Mouse (Mus musculus) forebrain, embryonic 12.5 days (tissue): ENCODE data around the gene Ankrd63. TPM values are rescaled to one million over a fixed set of nuclear protein-coding genes. Genes with fewer than 3 reads are reported as not detected.
"Not testable (repeated sequence)": the region's sequence is repeated elsewhere in the genome, so short reads cannot be mapped to it uniquely, and the experiment has no call there.

Experiments
- ATAC-seq: fragments of 200-750 bp; cut with Nextera tagmentation; 2 replicates; pipeline ENCODE4 v1.8.0; 2017; ENCODE audit warnings: moderate TSS enrichment; ENCODE audit not compliant: low FRiP score
- H3K27ac ChIP-seq: fragments of 300-500 bp; sonication (generic); 2 replicates; pipeline ENCODE4 v1.5.1; 2016; ENCODE audit warnings: mild to moderate bottlenecking
- H3K27me3 ChIP-seq: fragments of 300-500 bp; sonication (generic); 2 replicates; pipeline ENCODE4 v1.6.1; 2016; ENCODE audit warnings: mild to moderate bottlenecking
- H3K36me3 ChIP-seq: fragments of 300-500 bp; sonication (generic); replicated peaks from 2 replicates; pipeline ENCODE4 v1.6.1; 2016; ENCODE audit warnings: mild to moderate bottlenecking
- H3K4me1 ChIP-seq: fragments of 300-500 bp; sonication (generic); 2 replicates; pipeline ENCODE4 v1.6.1; 2016
- H3K4me2 ChIP-seq: fragments of 300-500 bp; sonication (generic); 2 replicates; pipeline ENCODE4 v1.6.1; 2016; ENCODE audit warnings: mild to moderate bottlenecking, moderate library complexity
- H3K4me3 ChIP-seq: fragments of 300-500 bp; sonication (generic); replicated peaks from 2 replicates; pipeline ENCODE4 v1.5.1; 2016; ENCODE audit warnings: mild to moderate bottlenecking
- H3K9ac ChIP-seq: fragments of 300-500 bp; sonication (generic); 2 replicates; pipeline ENCODE4 v1.6.1; 2016; ENCODE audit warnings: mild to moderate bottlenecking
- H3K9me3 ChIP-seq: fragments of 300-500 bp; sonication (generic); 2 replicates; pipeline ENCODE4 v1.6.1; 2016
- WGBS: fragments of 180-500 bp; shearing (Covaris S2); methylation state at CpG from one replicate; pipeline ENCODE4 v1.1.7; 2016; 5-methylcytosine and 5-hydroxymethylcytosine counted together
- polyA plus RNA-seq: library from polyadenylated mRNA; unstranded; fragments of >200 nt; fragmentation: Nextera tagmentation; extraction: Ambion mirVana; gene quantifications from 2 replicates; pipeline ENCODE4 v1.2.1, GENCODE M21; 2016

The Ankrd63 gene
- polyA plus RNA-seq, 1 experiment from 2014 or later: 0.04 TPM

GRCm38 (mm10) chr2:118662902-118663803 lies 40.6 kb downstream of the Ankrd63 start, which contains the start of gene Pak6:
Pak6 (plus strand) TSS chr2:118663303.
- H3K27ac ChIP-seq: peak within 1 kb of the TSS; percentile 19; the same call in 1 of the 2 replicates
- peaks cover 39% of the 10 kb centered on the region for H3K27me3 ChIP-seq
- 1% methylated on average over 37 of the region's 37 CpGs for WGBS
- no peaks in the 10 kb centered on the region for H3K36me3 ChIP-seq
- H3K9me3 ChIP-seq: no peaks in the 10 kb centered on the region
- H3K4me3 ChIP-seq: peak within 1 kb of the TSS; percentile 51
- peak within 1 kb of the TSS; percentile 87 for H3K4me2 ChIP-seq
- H3K4me1 ChIP-seq: peaks cover 24% of the 10 kb centered on the region
- ATAC-seq: peak; percentile 54
- H3K9ac ChIP-seq: peak within 1 kb of the TSS; percentile 59

- Histone ChIP-seq H3K27ac (no peak overlapping the region), H3K36me3 (no peaks in the 10 kb centered on the region), H3K4me1 (peaks cover 26% of the 10 kb centered on the region), H3K4me2 (no peak overlapping the region), H3K27me3 (peaks cover 31% of the 10 kb centered on the region), H3K9me3 (no peaks in the 10 kb centered on the region), H3K4me3 (no peak overlapping the region), H3K9ac (no peak overlapping the region)
- 80% methylated on average over 9 of the region's 9 CpGs for WGBS
- ATAC-seq: no peak
These were observed 41.9 kb downstream of the Ankrd63 start for GRCm38 (mm10) chr2:118661891-118662290.

GRCm38 (mm10) chr2:118659998-118660452 lies 43.7 kb downstream of the Ankrd63 start:
- H3K4me2 ChIP-seq: peak overlapping the region; percentile 57
- H3K4me3 ChIP-seq: peak overlapping the region; percentile 33
- H3K9ac ChIP-seq: peak overlapping the region; percentile 47; the same call in 1 of the 2 replicates
- peak; percentile 86 for ATAC-seq
- H3K36me3 ChIP-seq: no peaks in the 10 kb centered on the region
- H3K9me3 ChIP-seq: no peaks in the 10 kb centered on the region
- peaks cover 32% of the 10 kb centered on the region for H3K4me1 ChIP-seq
- WGBS: under 1% methylated on average over 4 of the region's 4 CpGs
- peaks cover 27% of the 10 kb centered on the region for H3K27me3 ChIP-seq
- H3K27ac ChIP-seq: peak overlapping the region; percentile 61

GRCm38 (mm10) chr2:118659493-118659892 lies 44.3 kb downstream of the Ankrd63 start:
- peak overlapping the region; percentile 57 for H3K4me2 ChIP-seq
- peaks cover 24% of the 10 kb centered on the region for H3K27me3 ChIP-seq
- peaks cover 32% of the 10 kb centered on the region for H3K4me1 ChIP-seq
- H3K27ac ChIP-seq: no peak overlapping the region
- no peaks in the 10 kb centered on the region for H3K9me3 ChIP-seq
- H3K9ac ChIP-seq: peak overlapping the region; percentile 47; the same call in 1 of the 2 replicates
- H3K4me3 ChIP-seq: no peak overlapping the region; the same call in 1 of the 2 replicates
- no peak for ATAC-seq
- no peaks in the 10 kb centered on the region for H3K36me3 ChIP-seq
- 90% methylated on average over 12 of the region's 12 CpGs for WGBS

- H3K27me3 ChIP-seq: peaks cover 20% of the 10 kb centered on the region
- WGBS: 71% methylated on average over 1 of the region's 1 CpGs
- H3K4me1 ChIP-seq: peaks cover 32% of the 10 kb centered on the region
- no peak overlapping the region for H3K27ac ChIP-seq
- no peaks in the 10 kb centered on the region for H3K36me3 ChIP-seq
- H3K9ac ChIP-seq: no peak overlapping the region
- H3K4me2 ChIP-seq: no peak overlapping the region
- no peaks in the 10 kb centered on the region for H3K9me3 ChIP-seq
- no peak for ATAC-seq
- no peak overlapping the region for H3K4me3 ChIP-seq
These were observed 44.7 kb downstream of the Ankrd63 start for GRCm38 (mm10) chr2:118659077-118659476.

GRCm38 (mm10) chr2:118658457-118658856 lies 45.3 kb downstream of the Ankrd63 start:
- H3K9ac ChIP-seq: no peak overlapping the region
- no peak overlapping the region for H3K27ac ChIP-seq
- peaks cover 29% of the 10 kb centered on the region for H3K4me1 ChIP-seq
- peaks cover 14% of the 10 kb centered on the region for H3K27me3 ChIP-seq
- H3K4me2 ChIP-seq: no peak overlapping the region
- no peaks in the 10 kb centered on the region for H3K36me3 ChIP-seq
- H3K4me3 ChIP-seq: no peak overlapping the region
- H3K9me3 ChIP-seq: no peaks in the 10 kb centered on the region
- ATAC-seq: no peak
- WGBS: 36% methylated on average over 4 of the region's 4 CpGs

- H3K4me3 ChIP-seq: no peak overlapping the region
- H3K9me3 ChIP-seq: no peaks in the 10 kb centered on the region
- no peak overlapping the region for H3K4me2 ChIP-seq
- peak overlapping the region; percentile 59 for H3K27ac ChIP-seq
- no peaks in the 10 kb centered on the region; the same call in 1 of the 2 replicates for H3K27me3 ChIP-seq
- no peak for ATAC-seq
- H3K4me1 ChIP-seq: peaks cover 17% of the 10 kb centered on the region
- no peak overlapping the region for H3K9ac ChIP-seq
- no peaks in the 10 kb centered on the region for H3K36me3 ChIP-seq
- WGBS: 28% methylated on average over 3 of the region's 3 CpGs
These were observed 47.0 kb downstream of the Ankrd63 start for GRCm38 (mm10) chr2:118656688-118657281.

- H3K4me1 ChIP-seq, H3K27me3 ChIP-seq, H3K9me3 ChIP-seq, H3K4me2 ChIP-seq, ATAC-seq, H3K4me3 ChIP-seq, H3K9ac ChIP-seq, H3K36me3 ChIP-seq, H3K27ac ChIP-seq: not testable (repeated sequence)
- 54% methylated on average over 2 of the region's 2 CpGs for WGBS
These were observed 53.1 kb downstream of the Ankrd63 start for GRCm38 (mm10) chr2:118650697-118651096.

Other genes with a start within 250 kb of the Ankrd63 start
- gene Srp14, start 224.3 kb downstream of the Ankrd63 start, polyA plus RNA-seq: 252 and 263 TPM in 2 replicates
- 2.2 and 3.0 TPM in 2 replicates for gene Bmf, start 154.3 kb downstream of the Ankrd63 start, polyA plus RNA-seq
- 112 and 126 TPM in 2 replicates for gene Bub1b, start 105.8 kb downstream of the Ankrd63 start, polyA plus RNA-seq
- 4.4 and 6.5 TPM in 2 replicates for gene Pak6, start 40.7 kb downstream of the Ankrd63 start, polyA plus RNA-seq
- gene Plcb2, start 24.5 kb upstream of the Ankrd63 start, polyA plus RNA-seq: 0.19 and 0.36 TPM in 2 replicates
- gene Inafm2, start 41.8 kb upstream of the Ankrd63 start, polyA plus RNA-seq: 22.3 and 24.4 TPM in 2 replicates
- 2.8 TPM in 2 replicates for gene Ccdc9b, start 58.7 kb upstream of the Ankrd63 start, polyA plus RNA-seq
- not detected in 2 replicates for gene Phgr1, start 68.8 kb upstream of the Ankrd63 start, polyA plus RNA-seq
- gene Disp2, start 75.8 kb upstream of the Ankrd63 start, polyA plus RNA-seq: 11.5 and 14.1 TPM in 2 replicates
- gene Knstrn, start 110.0 kb upstream of the Ankrd63 start, polyA plus RNA-seq: 164 and 167 TPM in 2 replicates
- gene Ivd, start 158.0 kb upstream of the Ankrd63 start, polyA plus RNA-seq: 50.8 and 56.3 TPM in 2 replicates
- gene Bahd1, start 196.4 kb upstream of the Ankrd63 start, polyA plus RNA-seq: 5.5 TPM in 2 replicates
- 12.9 and 14.7 TPM in 2 replicates for gene Chst14, start 222.5 kb upstream of the Ankrd63 start, polyA plus RNA-seq